Mouse (Mus musculus): ENCODE results near the gene Rpl9-ps6.
"Not testable (repeated sequence)": the region's sequence is repeated elsewhere in the genome, so short reads cannot be mapped to it uniquely, and the experiment has no call there.

Rpl9-ps6 gene

DNA sequence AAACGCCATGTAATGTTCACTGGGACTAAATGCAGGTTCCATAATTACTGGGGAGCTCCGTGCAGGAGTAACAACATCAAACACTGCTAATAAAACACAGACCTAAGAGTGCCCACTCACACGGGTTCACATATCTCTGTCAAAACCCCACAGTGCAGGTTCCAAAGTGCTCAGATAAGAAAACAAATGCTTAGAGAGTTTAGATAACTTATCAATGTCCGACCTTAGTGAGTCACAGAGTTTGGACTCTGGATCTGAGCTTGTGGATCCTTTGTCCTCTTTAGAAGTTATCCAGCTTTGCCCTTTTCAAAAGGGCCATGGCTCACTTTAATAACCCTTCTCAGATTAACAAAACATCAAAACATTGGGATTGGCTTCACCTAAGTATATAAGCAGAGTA lies 15.1 kb upstream of the Rpl9-ps6 start:
- DNase-seq (ENCODE audit: low read depth, low spot score): no peak

- DNase-seq (ENCODE audit: low read depth, low spot score): no peak
These were observed 14.5 kb upstream of the Rpl9-ps6 start for GRCm38 (mm10) chr19:32480791-32481442.

GRCm38 (mm10) chr19:32480255-32480654 lies 13.9 kb upstream of the Rpl9-ps6 start:
- DNase-seq (ENCODE audit: low read depth, low spot score): no peak

GRCm38 (mm10) chr19:32476712-32477052 lies 10.3 kb upstream of the Rpl9-ps6 start:
- no peak for DNase-seq (ENCODE audit: low read depth, low spot score)

- peak; percentile 53 for DNase-seq (ENCODE audit: low read depth, low spot score)
These were observed 9.8 kb upstream of the Rpl9-ps6 start for GRCm38 (mm10) chr19:32476016-32476711.

- no peak for DNase-seq (ENCODE audit: low read depth, low spot score)
These were observed 4.3 kb upstream of the Rpl9-ps6 start for GRCm38 (mm10) chr19:32470570-32471263.

DNA sequence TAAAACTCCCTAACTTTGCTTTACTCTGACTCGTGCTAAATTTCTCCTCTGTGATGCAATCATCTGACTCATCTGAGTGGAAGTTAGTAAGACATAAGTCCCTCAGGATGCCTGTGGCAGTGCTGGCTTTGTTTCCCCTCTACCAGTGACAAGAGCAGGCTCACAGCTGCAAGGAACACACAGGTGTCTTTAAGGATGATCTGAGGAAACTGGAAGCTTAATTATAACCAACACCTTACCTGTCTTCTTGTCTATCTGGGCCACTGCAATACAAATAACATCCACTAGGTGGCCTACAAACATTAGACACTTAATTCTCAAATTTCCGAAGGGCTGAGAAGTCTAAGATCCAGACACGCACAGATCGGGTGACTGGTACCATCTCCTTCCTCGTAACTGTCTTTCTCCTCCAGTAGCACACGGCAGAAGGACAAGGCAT lies 3.7 kb upstream of the Rpl9-ps6 start:
- DNase-seq (ENCODE audit: low read depth, low spot score): peak; percentile 75

GRCm38 (mm10) chr19:32467325-32467724 lies 947 bp upstream of the Rpl9-ps6 start:
- DNase-seq (ENCODE audit: low read depth, low spot score): no peak

DNA sequence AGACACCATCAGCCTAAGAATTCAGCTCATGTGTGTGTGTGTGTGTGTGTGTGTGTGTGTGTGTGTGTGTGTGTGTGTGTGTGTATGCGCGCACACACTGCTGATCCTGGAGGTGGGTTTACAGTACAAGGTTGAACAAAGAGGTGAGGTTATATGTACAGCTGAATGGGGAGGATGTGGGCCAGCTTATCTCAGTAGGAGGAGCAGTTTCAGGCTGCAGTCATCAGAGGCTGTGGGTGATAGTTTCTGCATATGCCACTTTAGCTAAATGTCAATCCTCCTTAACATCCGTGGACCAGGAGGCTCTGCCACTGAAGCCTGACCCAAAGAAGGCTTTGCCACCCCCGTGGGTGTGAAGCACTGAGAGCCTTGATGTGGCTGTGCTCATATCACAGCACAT lies 1.1 kb downstream of the Rpl9-ps6 start:
- DNase-seq (ENCODE audit: low read depth, low spot score): no peak

GRCm38 (mm10) chr19:32463037-32463436 lies 3.3 kb downstream of the Rpl9-ps6 start:
- DNase-seq (ENCODE audit: low read depth, low spot score): no peak

- not testable (repeated sequence) for DNase-seq (ENCODE audit: low read depth, low spot score)
These were observed 8.7 kb downstream of the Rpl9-ps6 start for GRCm38 (mm10) chr19:32457631-32458030.

DNA sequence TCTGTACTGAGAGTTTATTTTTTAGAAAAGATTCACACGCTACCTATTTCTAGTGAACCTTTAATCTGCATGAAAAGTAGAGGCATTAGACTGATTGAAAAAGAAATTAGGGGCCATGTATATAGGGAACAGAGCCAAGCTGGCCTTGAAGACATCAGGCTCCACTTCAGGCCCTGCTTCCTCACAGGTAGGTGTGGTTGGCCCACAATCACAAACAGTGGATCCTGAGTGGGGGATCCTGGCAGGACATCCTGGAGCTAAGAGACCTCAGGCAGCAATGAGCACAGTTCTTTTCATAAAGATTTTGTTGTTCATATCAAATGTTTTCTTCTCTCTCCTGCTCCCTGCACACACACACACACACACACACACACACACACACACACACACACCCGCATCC lies 9.6 kb downstream of the Rpl9-ps6 start:
- DNase-seq (ENCODE audit: low read depth, low spot score): no peak

DNA sequence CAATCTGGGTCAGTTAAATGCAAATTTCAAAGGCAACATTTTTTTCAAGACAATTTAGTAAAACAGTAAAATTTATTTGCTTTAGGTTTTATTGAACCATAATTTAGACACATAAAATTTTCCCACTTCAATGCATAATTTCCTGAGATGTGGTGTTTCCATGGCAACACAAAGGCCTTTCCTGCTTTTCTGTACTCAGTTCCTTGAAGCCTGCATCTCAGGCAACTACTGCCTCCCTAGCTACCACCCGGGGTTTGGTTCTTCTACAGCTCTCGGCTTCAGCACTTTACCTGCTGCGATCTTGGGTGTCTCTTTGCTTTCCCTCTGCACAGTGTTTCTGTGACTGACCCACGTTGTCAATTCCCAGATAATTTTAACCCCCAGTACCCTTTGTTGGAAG lies 14.1 kb downstream of the Rpl9-ps6 start:
- no peak for DNase-seq (ENCODE audit: low read depth, low spot score)

GRCm38 (mm10) chr19:32448931-32449330 lies 17.4 kb downstream of the Rpl9-ps6 start:
- no peak for DNase-seq (ENCODE audit: low read depth, low spot score)

- no peak for DNase-seq (ENCODE audit: low read depth, low spot score)
These were observed 24.8 kb downstream of the Rpl9-ps6 start for GRCm38 (mm10) chr19:32441568-32441967.

DNA sequence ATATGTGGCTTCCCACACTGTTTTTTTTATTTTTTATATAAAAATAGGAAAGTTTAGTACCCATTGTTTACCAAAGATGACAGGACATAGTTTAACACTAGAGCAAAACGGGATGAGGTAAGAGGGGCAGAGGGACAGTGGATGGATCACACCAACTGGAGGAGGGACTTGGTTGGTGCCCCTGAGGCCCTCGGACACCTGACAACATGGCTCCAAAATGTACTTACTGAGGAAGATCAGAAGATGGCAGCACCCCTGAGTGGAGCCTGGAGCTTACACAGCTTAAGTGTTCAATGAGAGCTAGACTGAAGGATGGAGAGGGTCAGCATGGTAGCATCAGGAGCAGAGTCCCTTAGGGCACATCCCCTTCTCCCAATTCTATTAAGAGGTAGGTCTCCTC lies 27.0 kb downstream of the Rpl9-ps6 start:
- no peak for DNase-seq (ENCODE audit: low read depth, low spot score)

- DNase-seq (ENCODE audit: low read depth, low spot score): no peak
These were observed 40.5 kb downstream of the Rpl9-ps6 start for GRCm38 (mm10) chr19:32425856-32426255.

- no peak for DNase-seq (ENCODE audit: low read depth, low spot score)
These were observed 41.7 kb downstream of the Rpl9-ps6 start for GRCm38 (mm10) chr19:32424706-32425105.

GRCm38 (mm10) chr19:32419069-32419468 lies 47.3 kb downstream of the Rpl9-ps6 start:
- no peak for DNase-seq (ENCODE audit: low read depth, low spot score)

DNA sequence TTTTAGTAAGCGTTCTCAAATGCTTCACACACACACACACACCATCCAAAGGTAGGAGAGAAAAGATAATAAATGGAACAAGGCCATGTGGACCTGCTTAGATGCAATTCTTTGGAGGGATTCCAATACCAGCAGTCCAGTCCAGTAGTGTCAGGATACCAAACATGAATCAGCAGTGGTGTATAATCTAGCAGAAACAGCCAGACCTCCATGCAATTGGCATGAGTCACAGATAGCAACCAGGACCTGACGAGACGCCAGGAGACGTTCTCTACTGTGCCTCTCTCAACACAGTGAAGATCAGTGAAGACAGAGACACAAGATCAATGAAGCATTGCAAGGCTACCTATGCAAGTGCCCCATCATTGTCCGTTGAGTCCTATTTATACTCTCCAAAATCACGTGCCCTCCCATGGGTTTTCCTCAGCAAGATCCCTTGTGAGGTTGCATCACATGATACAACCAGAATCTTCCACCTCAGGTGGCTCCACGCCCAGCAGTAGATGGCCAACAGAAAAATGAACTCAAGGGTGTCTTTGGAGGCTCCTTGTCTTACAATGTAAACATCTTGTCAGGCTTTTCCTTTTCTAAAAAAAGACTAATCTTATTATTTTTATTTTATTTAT lies 49.6 kb downstream of the Rpl9-ps6 start:
- no peak for DNase-seq (ENCODE audit: low read depth, low spot score)

Data from c-Kit-negative CD71-positive TER-119-positive erythroid progenitor cells, embryonic 14.5 days (primary cell).